Mouse (Mus musculus): Measurements from ENCODE around the gene Gm10037.
"Not testable (repeated sequence)": the region's sequence is repeated elsewhere in the genome, so short reads cannot be mapped to it uniquely, and the experiment has no call there.

GRCm38 (mm10) chr13:67833137-67833536 lies 2.2 kb downstream of the Gm10037 start:
- not testable (repeated sequence) for TF ChIP-seq CTCF (IDR thresholded peaks at IDR 0.05; ENCODE audit: control insufficient read depth, insufficient read depth, insufficient read length); MYOG (IDR thresholded peaks at IDR 0.05; ENCODE audit: control insufficient read depth, extremely low read depth, insufficient read length)

Measured in C2C12 (cell line).